Mouse (Mus musculus): ENCODE measurements at regions not wholly inside any gene's neighbourhood (a gene's known extent, or its start where the extent isn't known, plus 50 kb on each side); places are given as distances from the start of the nearest gene placed in this dataset.

GRCm38 (mm10) chr2:159196156-159196555 lies 401.5 kb downstream of the Dhx35 start:
- Histone ChIP-seq H3K9ac (ENCODE audit: control insufficient read depth, low read depth, low read length, poor library complexity, severe bottlenecking) (no peak overlapping the region), H3K27ac (ENCODE audit: control insufficient read depth, low read depth, low read length) (no peak overlapping the region)
- no peak for TF ChIP-seq ZMIZ1 (IDR thresholded peaks at IDR 0.05; ENCODE audit: low read depth, low read length)
- TF ChIP-seq CHD1 (IDR thresholded peaks at IDR 0.05; ENCODE audit: low read depth, low read length), result no peak
- no peak for TF ChIP-seq RAD21 (IDR thresholded peaks at IDR 0.05; ENCODE audit: low read depth, low read length)
- no peak for TF ChIP-seq USF1 (IDR thresholded peaks at IDR 0.05; ENCODE audit: low read depth, low read length)
- TF ChIP-seq POLR2AphosphoS5 (IDR thresholded peaks at IDR 0.05; ENCODE audit: borderline replicate concordance, low read depth, low read length), result no peak
- no peak for TF ChIP-seq SIN3A (IDR thresholded peaks at IDR 0.05; ENCODE audit: low read length)
- no peak for TF ChIP-seq UBTF (IDR thresholded peaks at IDR 0.05; ENCODE audit: borderline replicate concordance, insufficient read depth, low read depth, low read length)
- no peak for TF ChIP-seq USF2 (IDR thresholded peaks at IDR 0.05; ENCODE audit: borderline replicate concordance in 1 of 2, insufficient read depth in 1 of 2, low read depth in 1 of 2, low read length in 2 of 2)
- no peak for TF ChIP-seq RCOR1 (IDR thresholded peaks at IDR 0.05; ENCODE audit: low read depth, low read length)
- no peak for TF ChIP-seq NRF1 (IDR thresholded peaks at IDR 0.05; ENCODE audit: insufficient read depth, low read depth, low read length, poor library complexity, severe bottlenecking)
- no peak for TF ChIP-seq MAX (IDR thresholded peaks at IDR 0.05; ENCODE audit: low read length)
- no peak for TF ChIP-seq POLR2A (IDR thresholded peaks at IDR 0.05; ENCODE audit: control insufficient read depth in 1 of 2, insufficient read depth in 1 of 2, low read depth in 1 of 2, low read length in 2 of 2, poor library complexity in 1 of 2)
- TF ChIP-seq ELF1 (IDR thresholded peaks at IDR 0.05; ENCODE audit: low read depth, low read length), result no peak
- TF ChIP-seq ZKSCAN1 (IDR thresholded peaks at IDR 0.05; ENCODE audit: low read depth, low read length), result no peak

GRCm38 (mm10) chr2:159232266-159232665 lies 437.7 kb downstream of the Dhx35 start:
- TF ChIP-seq CHD1 (IDR thresholded peaks at IDR 0.05; ENCODE audit: low read depth, low read length) (no peak), CTCF (IDR thresholded peaks at IDR 0.05 in 2 of 3, conservative IDR thresholded peaks at IDR 0.05 in 1 of 3; ENCODE audit: control insufficient read depth in 1 of 3, insufficient read depth in 1 of 3, low read depth in 2 of 3, low read length in 3 of 3, poor library complexity in 1 of 3, severe bottlenecking in 1 of 3) (no peak), RCOR1 (IDR thresholded peaks at IDR 0.05; ENCODE audit: low read depth, low read length) (no peak), TBP (IDR thresholded peaks at IDR 0.05; ENCODE audit: low read depth, low read length) (no peak), POLR2AphosphoS2 (IDR thresholded peaks at IDR 0.05; ENCODE audit: low read length) (no peak), MYC (IDR thresholded peaks at IDR 0.05; ENCODE audit: low read depth, low read length) (no peak), GATA1 (IDR thresholded peaks at IDR 0.05; ENCODE audit: low read depth, low read length) (no peak), ZC3H11A (IDR thresholded peaks at IDR 0.05; ENCODE audit: low read depth, low read length) (no peak), ETS1 (IDR thresholded peaks at IDR 0.05; ENCODE audit: low read depth, low read length) (no peak), SMC3 (IDR thresholded peaks at IDR 0.05; ENCODE audit: low read depth, low read length) (no peak), ZMIZ1 (IDR thresholded peaks at IDR 0.05; ENCODE audit: low read depth, low read length) (no peak), ZNF384 (IDR thresholded peaks at IDR 0.05; ENCODE audit: low read depth, low read length) (no peak)
- H3K4me3 ChIP-seq (ENCODE audit: control insufficient read depth in 1 of 2, insufficient read depth in 1 of 2, low read depth in 2 of 2, low read length in 2 of 2), result no peak overlapping the region
- no peak overlapping the region for H3K27ac ChIP-seq (ENCODE audit: control insufficient read depth, low read depth, low read length)
- no peaks in the 10 kb centered on the region for H3K36me3 ChIP-seq (ENCODE audit: control insufficient read depth in 1 of 2, insufficient read depth in 2 of 2, low read length in 2 of 2)
- H3K9me3 ChIP-seq (replicated peaks; ENCODE audit: insufficient read depth, low read length), result no peaks in the 10 kb centered on the region
- no peaks in the 10 kb centered on the region for H3K4me1 ChIP-seq (ENCODE audit: control insufficient read depth in 1 of 2, insufficient read depth in 2 of 2, low read length in 2 of 2)
- H3K27me3 ChIP-seq (ENCODE audit: control insufficient read depth in 1 of 2, insufficient read depth in 2 of 2, low read length in 2 of 2), result no peaks in the 10 kb centered on the region
- H3K9ac ChIP-seq (ENCODE audit: control insufficient read depth, low read depth, low read length, poor library complexity, severe bottlenecking), result no peak overlapping the region
- no peak for DNase-seq (ENCODE audit: low read depth, low spot score)
- no peaks in the 10 kb centered on the region for H3K79me2 ChIP-seq (ENCODE audit: control insufficient read depth, insufficient read depth, low read length, poor library complexity)

More at GRCm38 (mm10) chr2:159196156-159196555, 401.5 kb downstream of the Dhx35 start:
- Histone ChIP-seq H3K9me3 (replicated peaks; ENCODE audit: insufficient read depth, low read length) (no peaks in the 10 kb centered on the region), H3K4me3 (ENCODE audit: control insufficient read depth in 1 of 2, insufficient read depth in 1 of 2, low read depth in 2 of 2, low read length in 2 of 2) (no peak overlapping the region), H3K36me3 (ENCODE audit: control insufficient read depth in 1 of 2, insufficient read depth in 2 of 2, low read length in 2 of 2) (no peaks in the 10 kb centered on the region), H3K27me3 (ENCODE audit: control insufficient read depth in 1 of 2, insufficient read depth in 2 of 2, low read length in 2 of 2) (no peaks in the 10 kb centered on the region), H3K4me1 (ENCODE audit: control insufficient read depth in 1 of 2, insufficient read depth in 2 of 2, low read length in 2 of 2) (no peaks in the 10 kb centered on the region), H3K79me2 (ENCODE audit: control insufficient read depth, insufficient read depth, low read length, poor library complexity) (no peaks in the 10 kb centered on the region)
- no peak for DNase-seq (ENCODE audit: low read depth, low spot score)
